Mouse (Mus musculus) heart, embryonic 14.5 days (tissue): Measurements from ENCODE around the gene Fga. TPM values are rescaled to one million over a fixed set of nuclear protein-coding genes. Genes with fewer than 3 reads are reported as not detected.

Experiments used
- ATAC-seq: fragments of 200-750 bp; cut with Nextera tagmentation; 2 replicates; pipeline ENCODE4 v1.8.0; 2017; ENCODE audit warnings: low read depth, moderate TSS enrichment; ENCODE audit not compliant: insufficient number of reproducible peaks, insufficient read depth, low FRiP score
- H3K27ac ChIP-seq, 2 experiments: fragments of 200-500 bp in 1 of 2; fragments of 300-500 bp in 1 of 2; sonication (generic) in 1 of 2; replicated peaks in 1 of 2; 2 replicates each; pipeline ENCODE4 v1.5.1; 2012 to 2014; ENCODE audit warnings: low read depth in 2 of 2, low read length in 2 of 2, control low read depth in 1 of 2, mild to moderate bottlenecking in 1 of 2, mixed read lengths in 1 of 2; ENCODE audit not compliant: control insufficient read depth in 1 of 2, insufficient read depth in 1 of 2
- H3K27me3 ChIP-seq: fragments of 300-500 bp; sonication (generic); 2 replicates; pipeline ENCODE4 v1.6.1; 2014; ENCODE audit warnings: mild to moderate bottlenecking, low read length, control low read depth; ENCODE audit not compliant: control insufficient read depth, insufficient read depth
- H3K36me3 ChIP-seq: fragments of 300-500 bp; sonication (generic); 2 replicates; pipeline ENCODE4 v1.6.1; 2014; ENCODE audit warnings: mild to moderate bottlenecking, control low read depth, low read length, mixed read lengths; ENCODE audit not compliant: control insufficient read depth, insufficient read depth
- H3K4me1 ChIP-seq, 2 experiments: fragments of 200-500 bp in 1 of 2; fragments of 300-500 bp in 1 of 2; sonication (generic) in 1 of 2; 2 replicates each; pipeline ENCODE4 v1.6.1; 2012 to 2014; ENCODE audit warnings: low read length in 2 of 2, control low read depth in 1 of 2, mixed read lengths in 1 of 2; ENCODE audit not compliant: control insufficient read depth in 2 of 2, insufficient read depth in 2 of 2
- H3K4me2 ChIP-seq: fragments of 300-500 bp; sonication (generic); 2 replicates; pipeline ENCODE4 v1.6.1; 2014; ENCODE audit warnings: mild to moderate bottlenecking, low read length
- H3K4me3 ChIP-seq, 2 experiments: fragments of 200-500 bp in 1 of 2; fragments of 300-500 bp in 1 of 2; sonication (generic) in 1 of 2; 2 replicates each; pipeline ENCODE4 v1.5.1; 2012 to 2014; ENCODE audit warnings: low read length in 2 of 2, mild to moderate bottlenecking in 2 of 2, control low read depth in 1 of 2, low read depth in 1 of 2, moderate library complexity in 1 of 2; ENCODE audit not compliant: control insufficient read depth in 1 of 2, insufficient read depth in 1 of 2
- H3K9ac ChIP-seq: fragments of 300-500 bp; sonication (generic); 2 replicates; pipeline ENCODE4 v1.6.1; 2014; ENCODE audit warnings: mild to moderate bottlenecking, low read length
- H3K9me3 ChIP-seq: fragments of 300-500 bp; sonication (generic); 2 replicates; pipeline ENCODE4 v1.6.1; 2016; ENCODE audit warnings: low read length, control low read depth; ENCODE audit not compliant: control insufficient read depth
- WGBS: fragments of 180-500 bp; shearing (Covaris S2); extraction: QIAGEN DNeasy Blood & Tissue Kit; methylation state at CpG from one replicate; pipeline ENCODE4 v1.1.7; 2014; 5-methylcytosine and 5-hydroxymethylcytosine counted together
- polyA plus RNA-seq: library from polyadenylated mRNA; unstranded; fragments of >200 nt; fragmentation: Nextera tagmentation; extraction: Ambion mirVana; gene quantifications from 2 replicates; pipeline ENCODE4 v1.2.1, GENCODE M21; 2014

Fga gene
- polyA plus RNA-seq, 1 experiment from 2014 or later, result not detected

DNA sequence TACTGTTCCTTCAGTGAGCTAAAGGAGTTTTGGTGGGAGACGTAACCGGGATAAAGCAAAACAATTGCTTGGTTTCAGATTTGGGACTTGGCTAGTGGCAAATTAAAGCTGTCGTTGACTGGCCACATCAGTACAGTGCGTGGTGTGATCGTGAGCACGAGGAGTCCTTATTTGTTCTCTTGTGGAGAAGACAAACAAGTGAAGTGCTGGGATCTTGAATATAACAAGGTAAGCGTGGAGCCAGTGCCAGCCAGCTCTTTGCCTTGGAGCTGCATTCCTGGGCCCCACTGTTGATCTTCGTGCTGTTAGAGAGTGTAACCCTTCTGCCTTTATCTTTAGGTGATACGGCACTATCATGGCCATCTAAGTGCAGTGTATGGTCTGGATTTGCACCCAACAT, 42.0 kb downstream of the Fga start:
- Histone ChIP-seq H3K4me1 (no peaks in the 10 kb centered on the region), H3K27me3 (no peaks in the 10 kb centered on the region), H3K36me3 (peaks cover 95% of the 10 kb centered on the region), H3K9me3 (no peaks in the 10 kb centered on the region), H3K9ac (no peak overlapping the region), H3K27ac (no peak overlapping the region), H3K4me3 (no peak overlapping the region), H3K4me2 (no peak overlapping the region)
- no peak for ATAC-seq
- 91% methylated on average over 9 of the region's 9 CpGs for WGBS

DNA sequence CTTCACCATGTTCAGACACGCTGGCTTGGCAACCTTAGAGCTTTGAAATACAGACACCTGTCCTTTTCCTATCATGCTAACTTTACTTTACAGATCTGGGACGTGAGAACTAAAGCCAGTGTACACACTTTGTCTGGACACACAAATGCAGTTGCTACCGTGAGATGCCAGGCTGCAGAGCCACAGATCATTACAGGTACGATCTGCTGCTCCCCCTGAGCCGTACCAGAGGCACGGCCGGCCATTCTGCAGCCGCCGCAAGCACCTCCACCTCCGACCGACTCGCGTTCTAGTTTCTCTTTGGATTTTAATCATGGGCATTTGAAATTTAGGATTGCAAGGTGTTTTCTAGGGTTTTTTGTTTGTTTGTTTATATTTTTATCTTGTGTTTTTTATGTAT, 43.0 kb downstream of the Fga start:
- peaks cover 88% of the 10 kb centered on the region for H3K36me3 ChIP-seq
- H3K4me1 ChIP-seq, result no peaks in the 10 kb centered on the region
- no peak for ATAC-seq
- H3K27ac ChIP-seq, result no peak overlapping the region
- no peaks in the 10 kb centered on the region for H3K27me3 ChIP-seq
- no peak overlapping the region for H3K4me2 ChIP-seq
- WGBS, result 97% methylated on average over 13 of the region's 13 CpGs
- H3K9ac ChIP-seq, result no peak overlapping the region
- no peaks in the 10 kb centered on the region for H3K9me3 ChIP-seq
- H3K4me3 ChIP-seq, result no peak overlapping the region

DNA sequence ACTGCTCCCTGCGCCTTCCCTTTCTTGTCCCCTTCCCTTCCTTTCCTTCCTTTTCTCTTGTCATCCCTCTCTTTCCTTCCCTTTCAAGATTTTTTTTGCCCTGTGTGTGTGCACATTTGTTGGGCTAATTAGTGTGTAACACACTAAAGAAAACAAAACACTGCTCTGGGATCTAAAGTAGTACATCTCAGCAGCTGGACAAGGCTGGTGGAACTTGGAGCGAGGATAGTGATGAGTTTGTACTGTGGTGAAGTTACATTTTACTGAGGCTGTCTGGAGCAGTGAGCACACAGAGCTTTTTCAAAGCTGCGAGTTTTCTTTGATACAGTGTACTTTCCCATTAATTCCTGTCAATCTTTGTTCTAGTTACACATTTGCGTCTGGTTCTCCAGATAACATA, 44.4 kb downstream of the Fga start:
- no peak for ATAC-seq
- no peaks in the 10 kb centered on the region for H3K27me3 ChIP-seq
- H3K4me3 ChIP-seq, result no peak overlapping the region
- peaks cover 78% of the 10 kb centered on the region for H3K36me3 ChIP-seq
- no peaks in the 10 kb centered on the region for H3K9me3 ChIP-seq
- no peak overlapping the region for H3K9ac ChIP-seq
- H3K27ac ChIP-seq, result no peak overlapping the region
- H3K4me2 ChIP-seq, result no peak overlapping the region
- H3K4me1 ChIP-seq, result no peaks in the 10 kb centered on the region
- WGBS, result 88% methylated on average over 4 of the region's 4 CpGs

DNA sequence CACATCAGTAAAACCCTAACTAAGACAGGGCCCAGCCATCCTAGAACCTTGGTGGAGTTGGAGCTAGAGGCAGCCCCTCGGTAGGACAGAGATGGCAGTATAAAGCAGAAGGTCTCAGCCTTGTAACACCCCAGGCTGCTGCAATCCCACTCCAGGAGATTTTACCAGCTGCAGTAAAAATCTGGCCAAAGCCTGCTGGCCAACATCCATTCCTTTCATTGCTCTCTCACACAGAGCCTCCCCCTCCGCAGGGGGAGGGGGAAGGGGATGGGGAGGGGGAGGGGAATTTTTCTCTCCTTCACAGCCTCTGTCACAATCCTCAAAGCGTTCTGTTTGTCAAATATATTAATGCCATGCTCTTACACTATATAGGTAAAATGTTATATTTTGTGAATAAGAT, 50.7 kb downstream of the Fga start:
- H3K4me1 ChIP-seq, result peaks cover 2 to 3% of the 10 kb centered on the region in 2 experiments; a peak in 1 of 4 replicates
- peaks cover 16% of the 10 kb centered on the region for H3K36me3 ChIP-seq
- 40% methylated on average over 3 of the region's 3 CpGs for WGBS
- no peak for ATAC-seq
- H3K4me3 ChIP-seq, result no peak overlapping the region
- H3K27ac ChIP-seq, result no peak overlapping the region
- H3K9ac ChIP-seq, result no peak overlapping the region
- no peaks in the 10 kb centered on the region for H3K9me3 ChIP-seq
- H3K27me3 ChIP-seq, result no peaks in the 10 kb centered on the region
- no peak overlapping the region for H3K4me2 ChIP-seq

DNA sequence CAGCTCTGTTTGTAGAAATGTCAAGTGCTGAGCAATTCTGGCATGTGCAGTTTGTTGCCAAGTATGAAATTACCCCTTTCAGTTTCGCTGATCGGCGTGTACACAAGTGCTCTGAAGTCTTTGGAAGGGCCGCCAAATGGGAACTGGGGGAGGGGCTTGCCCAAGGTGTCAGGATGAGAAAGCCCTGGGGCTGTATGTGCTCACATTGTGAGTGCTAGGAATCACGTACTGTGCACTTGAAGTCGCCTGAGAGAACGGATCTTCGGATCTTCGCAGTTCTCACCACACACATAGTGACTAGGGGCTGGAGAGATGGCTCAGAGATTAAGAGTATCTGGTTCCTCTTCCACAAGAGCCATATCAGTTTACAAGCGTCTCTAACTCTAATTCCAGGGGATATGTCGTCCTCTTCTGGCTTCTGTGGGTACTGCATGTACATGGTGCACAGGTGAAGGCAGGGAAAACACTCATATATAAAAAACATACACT, 54.7 kb downstream of the Fga start:
- peak overlapping the region; percentile 52; the same call in 1 of the 2 replicates for H3K9ac ChIP-seq
- no peaks in the 10 kb centered on the region for H3K27me3 ChIP-seq
- ATAC-seq, result no peak
- WGBS, result 2% methylated on average over 11 of the region's 11 CpGs
- H3K4me3 ChIP-seq, result peak overlapping the region; percentile 32 to 33
- H3K9me3 ChIP-seq, result no peaks in the 10 kb centered on the region
- H3K36me3 ChIP-seq, result no peaks in the 10 kb centered on the region
- H3K4me2 ChIP-seq, result peak overlapping the region; percentile 73
- no peak overlapping the region for H3K27ac ChIP-seq
- H3K4me1 ChIP-seq, result peaks cover 2 to 3% of the 10 kb centered on the region in 2 experiments; a peak in 1 of 4 replicates

Other genes starting within 250 kb of the Fga start
- gene Rbm46, start 149.6 kb upstream of the Fga start, polyA plus RNA-seq, result 1.7 and 2.0 TPM in 2 replicates
- gene Lrat, start 122.1 kb upstream of the Fga start, polyA plus RNA-seq, result 0.05 and 0.23 TPM in 2 replicates
- 0.12 TPM in 1 of 2 replicates, not detected in the other for gene Fgg, start 18.4 kb upstream of the Fga start, polyA plus RNA-seq
- gene Fgb, start 23.8 kb downstream of the Fga start, polyA plus RNA-seq, result 0.08 TPM in 2 replicates
- 59.9 and 60.2 TPM in 2 replicates for gene Plrg1, start 29.4 kb downstream of the Fga start, polyA plus RNA-seq
- gene Dchs2, start 101.9 kb downstream of the Fga start, polyA plus RNA-seq, result 0.27 and 0.31 TPM in 2 replicates